Mouse (Mus musculus): ENCODE data around the gene Gpr12. TPM values are rescaled to one million over a fixed set of nuclear protein-coding genes. Genes with fewer than 3 reads are reported as not detected.

Gpr12 gene
- polyA plus RNA-seq (2014; fragmentation: Nextera tagmentation; extraction: Ambion mirVana), result 0.19 TPM in 1 of 2 replicates, not detected in the other

DNA sequence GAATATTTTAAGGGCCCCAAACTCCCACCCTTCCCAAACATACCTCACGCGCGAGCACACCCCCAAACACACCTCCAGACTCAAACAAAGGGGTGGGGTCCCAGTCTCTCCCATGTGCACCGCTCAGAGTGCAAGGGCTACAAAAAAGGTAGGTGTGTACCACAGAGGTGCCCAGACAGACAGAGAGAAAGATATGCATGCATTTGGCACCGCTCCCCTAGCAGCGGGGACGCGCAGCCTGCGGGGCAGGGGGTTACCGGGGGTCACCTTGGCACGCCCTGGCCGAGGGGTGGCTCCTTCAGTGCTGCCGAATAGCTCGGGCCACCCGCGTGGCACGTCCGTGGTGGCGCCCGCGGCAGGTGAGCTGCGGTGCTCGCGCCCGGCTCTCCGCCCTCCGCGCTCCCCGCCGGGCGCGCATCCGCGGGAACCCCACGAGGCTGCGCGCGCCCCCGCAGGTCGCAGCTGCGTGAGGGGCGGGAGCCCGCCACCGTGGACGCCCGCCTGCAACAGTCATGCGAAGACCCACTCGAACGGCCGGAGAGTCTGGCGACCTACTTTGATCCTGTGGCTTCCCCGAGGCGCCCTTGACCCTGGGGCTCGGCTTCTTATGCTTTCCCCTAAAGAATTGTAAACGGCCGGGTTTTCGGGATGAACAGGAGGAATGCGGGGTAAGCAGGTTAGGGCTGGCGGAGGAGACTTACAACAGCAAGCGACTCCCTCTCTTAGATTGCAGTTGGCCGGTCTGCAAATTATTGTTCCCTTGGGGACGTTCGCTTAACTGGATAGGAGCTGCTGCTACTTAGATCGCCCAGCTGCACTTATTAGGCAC, at the start of gene Gpr12:
Gpr12 (minus strand) TSS at position 762 of the 829 bp plus-strand sequence.
- Histone ChIP-seq H3K9ac (ENCODE audit: low read length) (peak within 1 kb of the TSS; percentile 50; the same call in 1 of the 2 replicates), H3K36me3 (ENCODE audit: control insufficient read depth, insufficient read depth, low read length) (no peaks in the 10 kb centered on the region), H3K4me3 (ENCODE audit: low read depth, low read length) (peak within 1 kb of the TSS; percentile 45), H3K4me2 (ENCODE audit: low read depth, severe bottlenecking) (peak within 1 kb of the TSS; percentile 98), H3K27ac (replicated peaks; ENCODE audit: low read depth, low read length) (no peak within 1 kb of the TSS), H3K27me3 (ENCODE audit: control insufficient read depth, insufficient read depth, low read length) (peaks cover 19% of the 10 kb centered on the region), H3K4me1 (ENCODE audit: control insufficient read depth, insufficient read depth, low read length) (peaks cover 3% of the 10 kb centered on the region; the same call in 1 of the 2 replicates), H3K9me3 (ENCODE audit: control insufficient read depth, low read length) (no peaks in the 10 kb centered on the region)
- under 1% methylated on average over 64 of the region's 64 CpGs for WGBS
- DNase-seq (ENCODE audit: low spot score), result peak; percentile 63
- peak; percentile 32; the same call in 1 of the 2 replicates for ATAC-seq (ENCODE audit: insufficient number of reproducible peaks, low FRiP score, low TSS enrichment, low read depth)

DNA sequence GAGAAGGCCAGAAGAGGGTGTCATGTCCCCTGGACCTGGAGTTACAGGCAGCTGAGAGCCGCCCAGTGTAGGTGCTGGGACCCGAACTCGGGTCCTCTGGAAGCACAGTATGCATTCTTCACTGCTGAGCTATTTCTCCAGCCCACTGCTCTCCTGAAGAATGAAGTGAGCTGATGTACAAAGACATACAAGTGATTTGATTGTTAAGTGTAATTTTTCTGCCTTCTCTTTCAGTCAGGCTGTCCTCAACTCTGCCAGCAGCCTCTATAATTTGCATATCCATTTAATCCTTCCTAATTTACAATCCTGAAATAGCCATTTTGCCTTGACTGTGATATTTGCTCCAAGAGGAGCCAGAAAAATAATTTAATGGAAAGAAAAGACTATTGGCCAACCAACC, 46.6 kb upstream of the Gpr12 start:
- no peak overlapping the region for H3K9ac ChIP-seq (ENCODE audit: low read length)
- H3K27me3 ChIP-seq (ENCODE audit: control insufficient read depth, insufficient read depth, low read length), result no peaks in the 10 kb centered on the region
- H3K4me3 ChIP-seq (ENCODE audit: low read depth, low read length), result no peak overlapping the region
- no peak for DNase-seq (ENCODE audit: low spot score)
- ATAC-seq (ENCODE audit: insufficient number of reproducible peaks, low FRiP score, low TSS enrichment, low read depth), result no peak
- no peak overlapping the region for H3K4me2 ChIP-seq (ENCODE audit: low read depth, severe bottlenecking)
- H3K4me1 ChIP-seq (ENCODE audit: control insufficient read depth, insufficient read depth, low read length), result no peaks in the 10 kb centered on the region
- H3K27ac ChIP-seq (replicated peaks; ENCODE audit: low read depth, low read length), result no peak overlapping the region
- H3K9me3 ChIP-seq (ENCODE audit: control insufficient read depth, low read length), result no peaks in the 10 kb centered on the region
- WGBS, result 76% methylated on average over 3 of the region's 3 CpGs
- no peaks in the 10 kb centered on the region for H3K36me3 ChIP-seq (ENCODE audit: control insufficient read depth, insufficient read depth, low read length)

DNA sequence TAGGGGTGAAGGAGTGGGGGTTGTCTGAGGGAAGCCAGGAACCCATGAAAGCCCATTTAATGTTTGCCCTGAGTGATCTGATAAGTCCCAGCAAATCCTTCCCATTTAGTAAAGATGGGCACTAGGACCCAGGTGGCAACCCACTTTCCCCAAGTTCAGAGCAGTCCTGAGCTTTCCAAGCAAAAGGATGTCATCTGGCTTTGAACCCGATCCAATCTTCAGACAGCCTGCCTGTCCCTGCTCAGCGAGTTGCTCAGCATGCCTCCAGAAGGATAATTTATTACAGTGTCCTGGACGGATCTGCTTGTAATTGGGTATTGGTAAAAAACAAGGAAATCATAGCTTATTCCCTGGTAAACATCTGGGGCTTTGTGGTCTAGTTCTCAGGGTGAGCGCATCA, 45.9 kb upstream of the Gpr12 start:
- ATAC-seq (ENCODE audit: insufficient number of reproducible peaks, low FRiP score, low TSS enrichment, low read depth) (no peak), DNase-seq (ENCODE audit: low spot score) (no peak)
- no peak overlapping the region for H3K4me2 ChIP-seq (ENCODE audit: low read depth, severe bottlenecking)
- H3K27me3 ChIP-seq (ENCODE audit: control insufficient read depth, insufficient read depth, low read length), result no peaks in the 10 kb centered on the region
- no peak overlapping the region for H3K4me3 ChIP-seq (ENCODE audit: low read depth, low read length)
- no peak overlapping the region for H3K9ac ChIP-seq (ENCODE audit: low read length)
- H3K36me3 ChIP-seq (ENCODE audit: control insufficient read depth, insufficient read depth, low read length), result no peaks in the 10 kb centered on the region
- H3K9me3 ChIP-seq (ENCODE audit: control insufficient read depth, low read length), result no peaks in the 10 kb centered on the region
- H3K27ac ChIP-seq (replicated peaks; ENCODE audit: low read depth, low read length), result no peak overlapping the region
- WGBS, result 25% methylated on average over 4 of the region's 4 CpGs
- H3K4me1 ChIP-seq (ENCODE audit: control insufficient read depth, insufficient read depth, low read length), result no peaks in the 10 kb centered on the region

DNA sequence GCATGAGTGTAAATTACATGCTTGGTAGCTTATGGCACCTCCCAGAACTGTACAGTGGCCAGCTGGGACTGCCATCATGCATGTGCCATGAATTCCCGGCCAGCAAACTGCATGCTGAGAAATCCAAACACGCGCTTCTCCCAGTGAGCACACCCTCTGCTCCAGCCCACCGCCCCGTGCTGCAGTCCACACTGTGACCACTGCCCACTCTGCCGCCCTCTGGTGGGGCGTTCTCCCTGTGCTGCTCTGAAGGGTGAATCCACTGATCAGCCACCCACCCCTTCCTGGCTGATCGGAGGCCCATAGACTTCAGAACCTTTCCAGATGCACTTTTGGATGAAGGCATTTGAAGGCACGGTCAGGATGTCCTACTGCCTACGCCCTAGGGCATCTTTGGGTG, 44.6 kb upstream of the Gpr12 start:
- H3K36me3 ChIP-seq (ENCODE audit: control insufficient read depth, insufficient read depth, low read length), result no peaks in the 10 kb centered on the region
- no peak overlapping the region for H3K4me2 ChIP-seq (ENCODE audit: low read depth, severe bottlenecking)
- no peaks in the 10 kb centered on the region for H3K4me1 ChIP-seq (ENCODE audit: control insufficient read depth, insufficient read depth, low read length)
- no peaks in the 10 kb centered on the region for H3K9me3 ChIP-seq (ENCODE audit: control insufficient read depth, low read length)
- H3K4me3 ChIP-seq (ENCODE audit: low read depth, low read length), result no peak overlapping the region
- WGBS, result 80% methylated on average over 10 of the region's 10 CpGs
- no peak overlapping the region for H3K9ac ChIP-seq (ENCODE audit: low read length)
- no peak for DNase-seq (ENCODE audit: low spot score)
- H3K27ac ChIP-seq (replicated peaks; ENCODE audit: low read depth, low read length), result no peak overlapping the region
- ATAC-seq (ENCODE audit: insufficient number of reproducible peaks, low FRiP score, low TSS enrichment, low read depth), result no peak
- H3K27me3 ChIP-seq (ENCODE audit: control insufficient read depth, insufficient read depth, low read length), result no peaks in the 10 kb centered on the region

DNA sequence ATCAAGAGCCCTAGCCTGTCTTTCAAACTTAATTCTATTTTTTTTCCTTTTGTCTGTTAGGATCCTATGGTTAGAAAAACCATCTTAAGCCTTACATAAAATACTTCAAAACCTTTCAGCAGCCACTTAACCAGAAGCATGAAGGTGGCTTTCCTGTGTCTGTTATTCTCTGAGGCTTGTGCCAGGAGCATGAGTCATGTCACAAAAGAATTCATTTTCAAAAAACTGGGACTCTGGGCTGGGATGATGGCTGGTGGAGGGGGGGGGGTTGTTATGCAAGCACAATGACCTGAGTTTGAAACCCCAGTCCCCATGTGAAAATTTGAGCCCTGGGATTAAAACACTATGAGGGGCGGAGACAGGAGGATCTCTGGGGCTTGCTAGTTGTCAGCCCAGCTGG, 43.8 kb upstream of the Gpr12 start:
- Histone ChIP-seq H3K9ac (ENCODE audit: low read length) (no peak overlapping the region), H3K27ac (replicated peaks; ENCODE audit: low read depth, low read length) (no peak overlapping the region), H3K4me1 (ENCODE audit: control insufficient read depth, insufficient read depth, low read length) (no peaks in the 10 kb centered on the region), H3K4me2 (ENCODE audit: low read depth, severe bottlenecking) (no peak overlapping the region), H3K27me3 (ENCODE audit: control insufficient read depth, insufficient read depth, low read length) (no peaks in the 10 kb centered on the region), H3K4me3 (ENCODE audit: low read depth, low read length) (no peak overlapping the region), H3K36me3 (ENCODE audit: control insufficient read depth, insufficient read depth, low read length) (no peaks in the 10 kb centered on the region), H3K9me3 (ENCODE audit: control insufficient read depth, low read length) (no peaks in the 10 kb centered on the region)
- ATAC-seq (ENCODE audit: insufficient number of reproducible peaks, low FRiP score, low TSS enrichment, low read depth) (no peak), DNase-seq (ENCODE audit: low spot score) (no peak)
- WGBS, result 79% methylated on average over 1 of the region's 1 CpGs

DNA sequence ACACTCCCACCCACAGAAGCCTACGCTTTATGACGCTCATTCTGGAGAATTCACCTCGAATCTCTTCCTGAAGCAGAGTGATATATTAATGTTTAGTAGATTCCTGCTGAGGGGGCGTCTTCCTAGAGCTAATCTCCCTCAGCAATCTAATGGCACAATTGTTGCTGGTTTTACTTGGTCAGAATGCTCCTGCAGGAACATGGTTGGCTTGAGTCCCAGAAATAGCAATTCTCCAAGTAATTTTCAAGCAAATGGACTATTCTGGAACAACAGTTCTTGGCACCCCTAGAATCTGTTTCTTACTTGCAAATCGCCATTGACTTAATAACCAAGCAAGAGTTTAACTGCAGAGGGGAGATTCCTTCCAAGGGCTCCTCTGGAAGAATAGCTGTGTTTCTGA, 42.9 kb upstream of the Gpr12 start:
- H3K9ac ChIP-seq (ENCODE audit: low read length), result no peak overlapping the region
- H3K4me3 ChIP-seq (ENCODE audit: low read depth, low read length), result no peak overlapping the region
- WGBS, result 71% methylated on average over 5 of the region's 5 CpGs
- no peaks in the 10 kb centered on the region for H3K36me3 ChIP-seq (ENCODE audit: control insufficient read depth, insufficient read depth, low read length)
- ATAC-seq (ENCODE audit: insufficient number of reproducible peaks, low FRiP score, low TSS enrichment, low read depth), result no peak
- no peak overlapping the region for H3K4me2 ChIP-seq (ENCODE audit: low read depth, severe bottlenecking)
- H3K4me1 ChIP-seq (ENCODE audit: control insufficient read depth, insufficient read depth, low read length), result no peaks in the 10 kb centered on the region
- no peak overlapping the region for H3K27ac ChIP-seq (replicated peaks; ENCODE audit: low read depth, low read length)
- no peaks in the 10 kb centered on the region for H3K27me3 ChIP-seq (ENCODE audit: control insufficient read depth, insufficient read depth, low read length)
- no peak for DNase-seq (ENCODE audit: low spot score)
- H3K9me3 ChIP-seq (ENCODE audit: control insufficient read depth, low read length), result no peaks in the 10 kb centered on the region

DNA sequence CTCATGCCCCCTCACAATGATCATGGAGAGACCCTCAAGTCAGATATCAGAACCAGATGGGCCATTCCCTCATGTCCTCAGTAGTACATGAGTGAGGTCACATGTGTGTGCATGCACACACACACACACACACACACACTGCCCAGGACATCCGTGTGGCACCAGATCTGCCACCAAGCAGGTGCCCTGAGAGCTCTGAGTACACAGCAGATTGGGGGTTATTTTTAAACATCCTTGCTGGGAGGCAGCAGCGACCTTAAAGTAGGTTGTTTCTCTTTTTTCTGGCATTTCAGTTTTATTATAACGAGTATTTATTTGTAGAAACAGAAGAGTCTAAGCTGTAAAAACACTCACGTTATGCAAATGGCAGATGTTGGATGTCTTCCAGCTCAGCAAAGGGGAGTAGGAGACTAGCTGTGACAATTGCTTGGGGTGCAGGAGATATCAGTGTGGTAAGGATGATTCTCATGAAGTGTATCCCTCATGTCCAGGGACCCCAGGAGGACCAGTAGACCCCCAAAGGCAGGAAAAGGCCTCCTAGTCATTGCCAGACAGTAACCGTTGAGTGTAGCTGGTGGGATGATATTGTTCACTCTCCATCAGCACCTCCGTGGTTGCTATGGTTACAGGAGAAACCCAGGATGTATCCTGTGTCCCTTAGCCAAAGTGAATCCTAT, 40.7 kb upstream of the Gpr12 start:
- Histone ChIP-seq H3K4me2 (ENCODE audit: low read depth, severe bottlenecking) (no peak overlapping the region), H3K4me1 (ENCODE audit: control insufficient read depth, insufficient read depth, low read length) (no peaks in the 10 kb centered on the region), H3K9ac (ENCODE audit: low read length) (no peak overlapping the region), H3K27ac (replicated peaks; ENCODE audit: low read depth, low read length) (no peak overlapping the region), H3K9me3 (ENCODE audit: control insufficient read depth, low read length) (no peaks in the 10 kb centered on the region), H3K4me3 (ENCODE audit: low read depth, low read length) (no peak overlapping the region), H3K27me3 (ENCODE audit: control insufficient read depth, insufficient read depth, low read length) (no peaks in the 10 kb centered on the region), H3K36me3 (ENCODE audit: control insufficient read depth, insufficient read depth, low read length) (no peaks in the 10 kb centered on the region)
- ATAC-seq (ENCODE audit: insufficient number of reproducible peaks, low FRiP score, low TSS enrichment, low read depth) (no peak), DNase-seq (ENCODE audit: low spot score) (no peak)
- 79% methylated on average over 6 of the region's 6 CpGs for WGBS

DNA sequence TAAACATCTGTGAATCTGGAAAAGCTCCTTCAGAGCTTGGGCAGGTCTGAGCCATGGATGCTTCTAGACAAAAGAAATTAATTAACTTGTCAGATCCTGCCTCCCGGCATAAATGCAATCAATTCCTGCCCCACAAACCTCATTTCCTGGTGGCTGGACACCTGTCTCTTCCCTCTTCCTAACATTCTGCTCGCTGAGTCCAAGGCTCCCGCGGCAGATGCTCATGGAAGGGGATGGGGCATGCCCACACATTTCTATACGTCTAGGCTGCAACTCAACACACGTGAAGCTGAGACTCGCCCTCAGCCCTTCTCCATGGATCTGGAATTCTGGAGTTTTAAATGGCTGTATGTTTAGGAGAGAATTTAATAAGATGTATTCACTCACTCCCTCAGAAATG, 26.8 kb upstream of the Gpr12 start:
- Histone ChIP-seq H3K27ac (replicated peaks; ENCODE audit: low read depth, low read length) (no peak overlapping the region), H3K4me3 (ENCODE audit: low read depth, low read length) (no peak overlapping the region), H3K27me3 (ENCODE audit: control insufficient read depth, insufficient read depth, low read length) (no peaks in the 10 kb centered on the region), H3K4me2 (ENCODE audit: low read depth, severe bottlenecking) (no peak overlapping the region), H3K9me3 (ENCODE audit: control insufficient read depth, low read length) (no peaks in the 10 kb centered on the region), H3K4me1 (ENCODE audit: control insufficient read depth, insufficient read depth, low read length) (peaks cover 9% of the 10 kb centered on the region), H3K36me3 (ENCODE audit: control insufficient read depth, insufficient read depth, low read length) (no peaks in the 10 kb centered on the region), H3K9ac (ENCODE audit: low read length) (no peak overlapping the region)
- 53% methylated on average over 7 of the region's 7 CpGs for WGBS
- DNase-seq (ENCODE audit: low spot score) (peak; percentile 23), ATAC-seq (ENCODE audit: insufficient number of reproducible peaks, low FRiP score, low TSS enrichment, low read depth) (no peak)
